Mouse (Mus musculus) limb, embryonic 10.5 days (tissue): ENCODE measurements around the gene Cspg4. TPM values are rescaled to one million over a fixed set of nuclear protein-coding genes. Genes with fewer than 3 reads are reported as not detected.
A peak's percentile ranks its signal among the peaks of the same experiment; 100 is the strongest.

Source experiments
- DNase-seq: peaks from one replicate; pipeline ENCODE4 v3.0.0-alpha.2; 2017; ENCODE audit warnings: low spot score
- H3K27ac ChIP-seq: fragments of 300-500 bp; sonication (generic); 2 replicates; pipeline ENCODE4 v1.5.1; 2016; ENCODE audit warnings: mild to moderate bottlenecking
- H3K27me3 ChIP-seq: fragments of 300-500 bp; sonication (generic); 2 replicates; pipeline ENCODE4 v1.6.1; 2016; ENCODE audit warnings: low read depth, mild to moderate bottlenecking; ENCODE audit not compliant: poor library complexity, severe bottlenecking
- H3K36me3 ChIP-seq: fragments of 300-500 bp; sonication (generic); 2 replicates; pipeline ENCODE4 v1.6.1; 2016; ENCODE audit warnings: mild to moderate bottlenecking, moderate library complexity
- H3K4me1 ChIP-seq: fragments of 300-500 bp; sonication (generic); 2 replicates; pipeline ENCODE4 v1.6.1; 2016
- H3K4me3 ChIP-seq: fragments of 300-500 bp; sonication (generic); 2 replicates; pipeline ENCODE4 v1.5.1; 2016; ENCODE audit warnings: mild to moderate bottlenecking, moderate library complexity
- H3K9me3 ChIP-seq: fragments of 300-500 bp; sonication (generic); replicated peaks from 2 replicates; pipeline ENCODE4 v1.6.1; 2016; ENCODE audit warnings: mild to moderate bottlenecking
- WGBS: fragments of 180-500 bp; shearing (Covaris S2); methylation state at CpG from one replicate; pipeline ENCODE4 v1.1.7; 2016; 5-methylcytosine and 5-hydroxymethylcytosine counted together
- polyA plus RNA-seq: library from polyadenylated mRNA; unstranded; fragments of >200 nt; fragmentation: Nextera tagmentation; extraction: Ambion mirVana; gene quantifications from 2 replicates; pipeline ENCODE4 v1.2.1, GENCODE M21; 2016

Cspg4 gene
- polyA plus RNA-seq, 1 experiment from 2014 or later, result 5.0 TPM

GRCm38 (mm10) chr9:56884328-56884727 lies 19.5 kb downstream of the Cspg4 start:
- H3K4me1 ChIP-seq, result peaks cover 34% of the 10 kb centered on the region
- DNase-seq, result no peak
- WGBS, result 92% methylated on average over 4 of the region's 4 CpGs
- H3K9me3 ChIP-seq, result no peaks in the 10 kb centered on the region
- no peak overlapping the region for H3K27ac ChIP-seq
- H3K4me3 ChIP-seq, result no peak overlapping the region
- H3K36me3 ChIP-seq, result peaks cover 29% of the 10 kb centered on the region; the same call in 1 of the 2 replicates
- peaks cover 4% of the 10 kb centered on the region; the same call in 1 of the 2 replicates for H3K27me3 ChIP-seq

DNA sequence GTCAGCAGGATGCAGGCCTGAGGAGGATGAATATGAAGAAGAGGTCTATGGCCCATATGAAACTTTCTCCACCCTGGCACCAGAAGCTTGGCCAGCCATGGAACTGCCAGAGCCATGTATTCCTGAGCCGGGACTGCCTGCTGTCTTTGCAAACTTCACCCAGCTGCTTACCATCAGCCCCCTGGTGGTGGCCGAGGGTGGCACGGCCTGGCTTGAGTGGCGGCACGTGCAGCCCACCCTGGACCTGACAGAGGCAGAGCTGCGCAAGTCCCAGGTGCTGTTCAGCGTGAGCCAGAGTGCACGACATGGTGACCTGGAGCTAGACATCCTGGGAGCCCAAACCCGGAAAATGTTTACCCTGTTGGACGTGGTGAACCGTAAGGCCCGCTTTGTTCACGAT lies 21.3 kb downstream of the Cspg4 start:
- H3K27me3 ChIP-seq, result peaks cover 12% of the 10 kb centered on the region; the same call in 1 of the 2 replicates
- DNase-seq, result peak; percentile 78
- H3K27ac ChIP-seq, result no peak overlapping the region
- no peak overlapping the region for H3K4me3 ChIP-seq
- WGBS, result 61% methylated on average over 13 of the region's 13 CpGs
- no peaks in the 10 kb centered on the region for H3K9me3 ChIP-seq
- H3K4me1 ChIP-seq, result peaks cover 28% of the 10 kb centered on the region
- H3K36me3 ChIP-seq, result peaks cover 29% of the 10 kb centered on the region; the same call in 1 of the 2 replicates

- peaks cover 25% of the 10 kb centered on the region for H3K4me1 ChIP-seq
- no peak overlapping the region for H3K27ac ChIP-seq
- H3K4me3 ChIP-seq, result no peak overlapping the region
- 93% methylated on average over 15 of the region's 15 CpGs for WGBS
- DNase-seq, result no peak
- H3K9me3 ChIP-seq, result no peaks in the 10 kb centered on the region
- peaks cover 29% of the 10 kb centered on the region; the same call in 1 of the 2 replicates for H3K36me3 ChIP-seq
- peaks cover 12% of the 10 kb centered on the region; the same call in 1 of the 2 replicates for H3K27me3 ChIP-seq
Measured at GRCm38 (mm10) chr9:56886601-56887000, 21.8 kb downstream of the Cspg4 start.

DNA sequence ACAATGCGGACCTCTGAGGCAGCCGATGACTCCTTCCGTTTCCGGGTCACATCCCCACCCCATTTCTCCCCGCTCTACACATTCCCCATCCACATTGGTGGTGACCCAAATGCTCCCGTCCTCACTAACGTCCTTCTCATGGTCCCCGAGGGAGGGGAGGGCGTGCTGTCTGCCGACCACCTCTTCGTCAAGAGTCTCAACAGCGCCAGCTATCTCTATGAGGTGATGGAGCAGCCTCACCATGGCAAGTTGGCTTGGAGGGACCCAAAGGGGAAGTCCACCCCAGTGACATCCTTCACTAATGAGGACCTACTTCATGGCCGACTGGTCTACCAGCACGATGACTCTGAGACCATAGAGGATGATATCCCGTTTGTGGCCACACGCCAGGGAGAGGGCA lies 22.7 kb downstream of the Cspg4 start:
- no peak for DNase-seq
- WGBS, result 95% methylated on average over 16 of the region's 16 CpGs
- Histone ChIP-seq H3K36me3 (peaks cover 29% of the 10 kb centered on the region; the same call in 1 of the 2 replicates), H3K9me3 (no peaks in the 10 kb centered on the region), H3K27me3 (peaks cover 20% of the 10 kb centered on the region), H3K4me3 (no peak overlapping the region), H3K4me1 (peaks cover 18% of the 10 kb centered on the region), H3K27ac (no peak overlapping the region)

- WGBS, result 7% methylated on average over 14 of the region's 14 CpGs
- H3K4me1 ChIP-seq, result peaks cover 24% of the 10 kb centered on the region
- no peaks in the 10 kb centered on the region for H3K9me3 ChIP-seq
- H3K4me3 ChIP-seq, result peak overlapping the region; percentile 40
- peak; percentile 82 for DNase-seq
- H3K27ac ChIP-seq, result peak overlapping the region; percentile 37; the same call in 1 of the 2 replicates
- peaks cover 25% of the 10 kb centered on the region for H3K27me3 ChIP-seq
- H3K36me3 ChIP-seq, result peaks cover 29% of the 10 kb centered on the region; the same call in 1 of the 2 replicates
Measured at GRCm38 (mm10) chr9:56889817-56890216, 25.0 kb downstream of the Cspg4 start.

DNA sequence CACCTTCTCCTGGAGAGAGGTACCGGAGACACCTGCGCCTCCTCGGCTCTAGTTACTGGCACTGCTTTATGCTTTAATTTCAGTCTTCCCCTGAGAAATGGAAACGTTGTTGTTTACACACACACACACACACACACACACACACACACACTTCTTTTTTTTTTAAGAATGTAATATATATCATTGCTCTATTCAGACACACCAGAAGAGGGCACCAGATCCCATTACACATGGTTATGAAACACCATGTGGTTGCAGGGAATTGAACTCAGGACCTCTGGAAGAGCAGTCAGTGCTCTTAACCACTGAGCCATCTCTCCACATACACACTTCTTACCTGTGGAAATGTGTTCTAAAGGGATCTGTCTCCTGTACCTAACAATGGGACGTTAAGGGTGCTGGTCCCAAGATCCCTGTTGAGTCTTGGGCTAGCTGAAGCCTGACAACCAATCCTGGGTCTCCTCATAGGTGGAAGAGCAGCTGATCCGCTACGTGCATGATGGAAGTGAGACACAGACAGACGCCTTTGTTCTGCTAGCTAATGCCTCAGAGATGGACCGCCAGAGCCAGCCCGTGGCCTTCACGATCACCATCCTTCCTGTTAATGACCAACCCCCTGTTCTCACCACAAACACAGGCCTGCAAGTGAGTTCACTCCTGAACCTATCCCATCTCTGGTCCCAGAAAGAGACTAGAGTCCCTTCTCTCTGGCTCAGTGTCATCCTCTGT lies 25.9 kb downstream of the Cspg4 start:
- H3K27me3 ChIP-seq, result peaks cover 25% of the 10 kb centered on the region
- H3K9me3 ChIP-seq, result no peaks in the 10 kb centered on the region
- H3K4me3 ChIP-seq, result no peak overlapping the region
- H3K36me3 ChIP-seq, result peaks cover 24% of the 10 kb centered on the region; the same call in 1 of the 2 replicates
- DNase-seq, result no peak
- 71% methylated on average over 11 of the region's 11 CpGs for WGBS
- H3K27ac ChIP-seq, result peak overlapping the region; percentile 37; the same call in 1 of the 2 replicates
- H3K4me1 ChIP-seq, result peaks cover 24% of the 10 kb centered on the region

GRCm38 (mm10) chr9:56891517-56892011 lies 26.7 kb downstream of the Cspg4 start:
- WGBS, result 36% methylated on average over 12 of the region's 12 CpGs
- 0 out of 2 replicates have a peak overlapping the region, but pooled peaks have one; percentile 19 for H3K27ac ChIP-seq
- H3K36me3 ChIP-seq, result peaks cover 20% of the 10 kb centered on the region; the same call in 1 of the 2 replicates
- DNase-seq, result peak; percentile 69
- no peak overlapping the region for H3K4me3 ChIP-seq
- peaks cover 24% of the 10 kb centered on the region for H3K4me1 ChIP-seq
- no peaks in the 10 kb centered on the region for H3K9me3 ChIP-seq
- H3K27me3 ChIP-seq, result peaks cover 25% of the 10 kb centered on the region

DNA sequence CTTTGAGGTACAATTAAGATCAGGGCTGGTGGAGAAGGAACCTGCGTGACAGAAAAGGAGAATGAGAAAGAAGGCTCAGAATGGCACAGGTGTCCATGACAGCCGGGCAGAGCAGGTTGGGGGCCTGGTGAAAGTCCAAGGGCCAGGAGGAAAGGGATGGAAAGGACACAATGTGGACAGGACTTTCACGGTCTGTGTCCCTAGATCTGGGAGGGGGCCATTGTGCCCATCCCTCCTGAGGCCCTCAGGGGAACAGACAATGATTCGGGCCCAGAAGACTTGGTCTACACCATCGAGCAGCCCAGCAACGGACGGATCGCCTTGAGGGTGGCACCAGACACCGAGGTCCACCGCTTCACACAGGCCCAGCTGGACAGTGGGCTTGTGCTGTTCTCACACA lies 27.3 kb downstream of the Cspg4 start:
- Histone ChIP-seq H3K9me3 (no peaks in the 10 kb centered on the region), H3K4me3 (no peak overlapping the region), H3K27ac (no peak overlapping the region), H3K36me3 (peaks cover 15% of the 10 kb centered on the region; the same call in 1 of the 2 replicates), H3K27me3 (peaks cover 25% of the 10 kb centered on the region), H3K4me1 (peaks cover 28% of the 10 kb centered on the region)
- no peak for DNase-seq
- 86% methylated on average over 10 of the region's 10 CpGs for WGBS

DNA sequence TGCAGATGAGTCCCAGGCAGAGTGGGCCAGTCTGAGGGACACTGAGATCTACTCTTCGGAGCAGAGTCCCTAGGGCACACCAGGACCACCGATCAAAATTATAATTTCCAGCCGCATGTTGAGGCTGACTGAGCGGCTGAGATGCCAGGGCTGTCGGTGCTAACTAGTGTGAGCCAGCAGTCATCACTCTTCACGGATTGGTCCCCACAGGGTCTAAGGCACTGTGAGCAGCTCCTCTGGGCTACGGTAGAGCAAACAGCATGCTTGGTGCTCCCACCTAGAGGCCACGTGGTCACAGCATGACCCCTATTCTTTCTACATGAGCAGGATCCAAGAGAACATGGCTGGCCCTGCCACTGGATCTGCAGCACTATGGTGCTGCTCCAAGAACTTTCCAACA lies 28.5 kb downstream of the Cspg4 start:
- H3K4me3 ChIP-seq, result no peak overlapping the region
- DNase-seq, result no peak
- no peaks in the 10 kb centered on the region for H3K9me3 ChIP-seq
- peaks cover 39% of the 10 kb centered on the region for H3K4me1 ChIP-seq
- peaks cover 25% of the 10 kb centered on the region for H3K27me3 ChIP-seq
- H3K36me3 ChIP-seq, result peaks cover 3% of the 10 kb centered on the region; the same call in 1 of the 2 replicates
- H3K27ac ChIP-seq, result peak overlapping the region; percentile 21
- 78% methylated on average over 8 of the region's 8 CpGs for WGBS

DNA sequence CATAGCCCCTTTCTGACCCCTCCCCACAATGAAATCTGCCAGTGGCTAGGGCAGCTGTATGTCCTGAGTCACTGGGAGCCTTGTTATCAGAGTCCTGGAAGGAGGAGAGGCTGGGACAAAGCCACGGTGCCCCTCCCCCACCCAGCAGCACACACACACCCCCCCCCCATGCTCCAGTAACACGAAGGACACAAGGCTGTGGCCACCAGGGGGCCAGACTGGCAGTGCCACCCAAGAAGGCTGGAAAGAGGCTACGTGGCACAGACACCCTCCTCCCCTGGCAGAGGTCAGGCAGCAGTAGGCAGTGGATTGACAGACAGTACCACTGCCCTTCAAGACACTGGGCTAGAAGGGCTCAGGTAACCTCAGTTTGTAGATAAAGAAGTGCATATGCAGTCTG lies 29.2 kb downstream of the Cspg4 start:
- Histone ChIP-seq H3K4me3 (no peak overlapping the region), H3K9me3 (no peaks in the 10 kb centered on the region), H3K36me3 (no peaks in the 10 kb centered on the region), H3K4me1 (peaks cover 43% of the 10 kb centered on the region), H3K27me3 (peaks cover 25% of the 10 kb centered on the region), H3K27ac (peak overlapping the region; percentile 19)
- 28% methylated on average over 3 of the region's 3 CpGs for WGBS
- no peak for DNase-seq

DNA sequence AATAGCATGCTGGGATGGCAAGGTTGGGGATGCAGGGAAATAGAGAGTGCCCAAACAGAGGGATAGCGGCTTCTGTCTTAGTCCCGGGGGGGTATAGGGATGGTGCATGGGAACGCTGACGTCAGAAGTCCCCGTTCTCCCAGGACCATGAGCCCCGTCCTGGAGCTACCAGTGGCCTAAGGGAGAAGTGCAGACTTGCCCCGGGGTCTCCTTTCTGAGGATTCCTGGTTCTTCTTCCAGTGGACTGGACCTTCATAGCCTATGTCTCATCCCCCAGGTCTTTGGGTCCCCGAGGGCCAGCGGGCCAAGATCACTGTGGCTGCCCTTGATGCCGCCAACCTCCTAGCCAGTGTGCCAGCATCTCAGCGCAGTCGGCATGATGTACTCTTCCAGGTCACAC lies 31.9 kb downstream of the Cspg4 start:
- peak overlapping the region; percentile 43; the same call in 1 of the 2 replicates for H3K27ac ChIP-seq
- no peak overlapping the region for H3K4me3 ChIP-seq
- H3K36me3 ChIP-seq, result no peaks in the 10 kb centered on the region
- 92% methylated on average over 12 of the region's 12 CpGs for WGBS
- no peak for DNase-seq
- peaks cover 47% of the 10 kb centered on the region for H3K4me1 ChIP-seq
- H3K27me3 ChIP-seq, result peaks cover 13% of the 10 kb centered on the region
- H3K9me3 ChIP-seq, result no peaks in the 10 kb centered on the region

GRCm38 (mm10) chr9:56899409-56899808 lies 34.6 kb downstream of the Cspg4 start:
- H3K36me3 ChIP-seq, result no peaks in the 10 kb centered on the region
- peaks cover 33% of the 10 kb centered on the region for H3K4me1 ChIP-seq
- no peak for DNase-seq
- H3K27ac ChIP-seq, result no peak overlapping the region
- no peak overlapping the region for H3K4me3 ChIP-seq
- 78% methylated on average over 11 of the region's 11 CpGs for WGBS
- H3K9me3 ChIP-seq, result no peaks in the 10 kb centered on the region
- no peaks in the 10 kb centered on the region for H3K27me3 ChIP-seq

GRCm38 (mm10) chr9:56900060-56900459 lies 35.2 kb downstream of the Cspg4 start:
- H3K27ac ChIP-seq, result no peak overlapping the region
- H3K36me3 ChIP-seq, result no peaks in the 10 kb centered on the region
- no peaks in the 10 kb centered on the region for H3K9me3 ChIP-seq
- no peak for DNase-seq
- peaks cover 32% of the 10 kb centered on the region; the same call in 1 of the 2 replicates for H3K4me1 ChIP-seq
- no peak overlapping the region for H3K4me3 ChIP-seq
- H3K27me3 ChIP-seq, result no peaks in the 10 kb centered on the region
